Mouse (Mus musculus): Measurements from ENCODE around the gene Tti1.

Tti1 gene

DNA sequence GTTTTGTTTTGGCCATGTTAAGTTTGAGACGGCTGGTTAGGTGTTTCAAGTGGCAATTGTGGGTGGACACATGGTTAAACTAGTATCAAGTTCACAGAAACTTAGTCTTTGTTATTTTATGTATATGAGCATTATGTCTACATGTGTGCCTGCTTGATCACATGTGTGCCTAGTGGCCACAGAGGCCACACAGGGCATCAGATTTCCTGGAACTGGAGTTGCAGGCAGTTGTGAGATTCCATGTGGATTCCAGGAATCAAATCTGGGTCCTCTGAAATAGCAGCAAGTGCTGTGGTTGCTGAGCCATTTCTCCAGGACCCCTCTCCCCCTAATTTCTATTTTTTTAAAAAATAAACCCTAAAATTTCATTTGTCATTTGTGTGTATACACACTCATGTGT, 11.4 kb upstream of the Tti1 start:
- DNase-seq (ENCODE audit: low read depth), result no peak

DNA sequence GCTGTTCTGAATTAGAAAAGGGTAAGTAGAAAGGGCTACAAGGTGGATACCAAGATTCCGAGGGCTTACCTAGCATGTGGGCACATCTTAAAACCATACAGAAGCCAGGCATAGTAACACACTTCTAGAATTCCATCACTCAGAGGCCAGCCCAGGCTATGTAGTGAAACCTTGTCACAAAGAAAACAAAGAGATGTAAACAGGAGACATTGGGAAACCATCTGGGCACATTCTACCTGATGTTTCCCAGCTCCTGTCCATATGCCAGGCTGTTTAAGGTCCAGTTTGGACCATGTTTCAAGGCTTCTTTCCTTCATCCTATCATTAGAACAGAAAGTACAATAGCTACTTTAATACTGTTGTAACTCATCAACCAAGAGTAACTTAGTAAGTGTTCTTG, 9.3 kb upstream of the Tti1 start:
- no peak for DNase-seq (ENCODE audit: low read depth)

DNA sequence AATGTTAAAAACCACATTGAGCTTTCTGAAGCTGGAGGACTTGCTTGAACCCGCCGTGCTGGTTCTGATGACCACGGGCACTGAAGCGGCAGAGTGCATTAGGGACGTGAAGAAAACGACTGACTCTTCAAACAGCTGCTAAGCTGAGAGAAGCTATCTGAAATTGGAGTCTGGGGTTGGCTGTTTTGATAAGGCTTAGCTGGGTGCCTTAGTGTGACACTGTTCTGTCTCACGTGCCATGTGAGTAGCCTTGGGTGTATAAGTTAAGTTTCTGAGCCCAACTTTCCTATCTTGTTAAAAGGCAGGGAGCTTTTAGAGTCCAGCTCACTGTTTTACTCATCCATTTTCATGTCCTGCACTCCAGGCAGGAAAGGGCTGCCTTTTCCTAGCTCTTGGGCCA, 8.7 kb upstream of the Tti1 start:
- DNase-seq (ENCODE audit: low read depth), result no peak

DNA sequence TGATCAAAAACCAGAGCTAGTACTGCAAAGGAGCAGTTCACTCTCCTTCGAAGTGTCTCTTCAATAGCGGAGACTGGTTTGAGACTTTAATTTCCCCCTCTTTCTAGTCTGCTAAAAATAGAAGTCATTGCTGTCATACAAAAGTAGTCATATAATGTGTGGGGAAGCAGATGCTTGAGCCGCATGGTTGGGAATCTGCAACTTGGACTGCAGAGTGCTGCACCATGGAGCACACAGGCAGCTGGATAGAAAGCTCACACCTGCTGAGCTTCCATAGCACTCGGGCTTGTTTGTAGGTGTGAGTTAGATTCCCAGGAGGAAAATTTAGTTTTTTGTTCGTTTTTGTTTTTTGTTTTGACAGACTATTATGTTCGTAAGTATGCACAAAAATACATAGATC, 8.2 kb upstream of the Tti1 start:
- DNase-seq (ENCODE audit: low read depth), result no peak

DNA sequence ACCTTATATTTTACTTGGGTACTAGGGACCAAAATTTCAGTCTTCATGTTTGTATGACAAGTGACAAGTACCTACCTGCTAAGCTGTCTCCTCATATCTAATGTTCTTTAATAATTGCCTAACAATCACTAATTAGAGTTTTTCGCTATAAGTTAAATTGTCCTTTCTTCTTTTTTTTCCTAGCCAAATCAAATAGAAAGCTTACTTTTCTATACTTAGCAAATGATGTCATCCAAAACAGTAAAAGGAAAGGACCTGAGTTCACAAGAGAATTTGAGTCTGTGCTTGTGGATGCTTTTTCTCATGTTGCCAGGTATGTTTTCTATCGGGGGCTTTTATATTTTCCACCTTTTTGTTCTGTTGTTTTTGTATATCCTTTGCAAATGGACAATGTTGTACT, 7.6 kb upstream of the Tti1 start:
- DNase-seq (ENCODE audit: low read depth), result no peak

DNA sequence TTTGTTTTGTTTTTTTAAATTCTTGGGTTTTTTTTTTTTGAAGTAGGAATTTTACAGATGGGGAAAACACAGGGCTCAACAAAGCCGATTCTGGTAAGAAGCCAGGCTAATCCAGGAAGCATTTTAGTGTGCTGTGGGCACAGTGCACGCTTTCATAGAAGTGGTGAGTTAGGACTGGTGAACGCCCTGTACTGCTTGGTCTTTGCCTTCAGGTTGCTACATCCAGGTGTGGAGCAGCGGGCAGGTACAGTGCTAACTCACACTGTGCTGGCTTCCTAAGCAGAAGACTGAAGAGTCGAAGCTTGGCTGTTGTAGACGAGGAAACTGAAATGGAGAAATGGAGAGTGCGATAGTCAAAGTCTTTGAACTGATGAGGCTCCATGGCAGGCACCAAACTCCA, 1.8 kb upstream of the Tti1 start:
- no peak for DNase-seq (ENCODE audit: low read depth)

DNA sequence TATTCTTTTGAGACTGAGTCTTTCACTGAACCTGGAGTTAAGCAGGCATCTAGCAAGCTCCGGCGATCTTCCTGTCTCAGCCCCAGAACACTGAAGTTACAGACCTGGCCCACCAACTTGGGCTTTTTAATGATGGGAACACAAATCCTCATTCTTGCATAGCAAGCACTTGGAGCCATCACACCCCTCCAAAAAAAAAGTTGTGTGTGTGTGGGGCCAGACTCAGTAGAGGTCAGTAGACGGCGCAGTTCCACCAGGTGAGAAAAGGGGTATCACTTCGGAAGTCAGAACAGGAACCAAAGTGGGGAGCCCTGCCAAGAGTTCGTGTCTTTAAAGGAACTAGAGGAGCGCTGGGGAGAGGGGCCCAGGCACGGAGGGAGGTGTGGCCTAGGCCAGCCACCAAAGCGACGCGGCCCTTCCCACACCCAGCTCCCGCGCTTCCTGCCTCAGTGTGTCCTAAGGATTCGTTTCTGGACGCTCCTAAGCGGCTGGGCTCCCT, 329 bp downstream of the Tti1 start:
- DNase-seq (ENCODE audit: low read depth), result no peak

DNA sequence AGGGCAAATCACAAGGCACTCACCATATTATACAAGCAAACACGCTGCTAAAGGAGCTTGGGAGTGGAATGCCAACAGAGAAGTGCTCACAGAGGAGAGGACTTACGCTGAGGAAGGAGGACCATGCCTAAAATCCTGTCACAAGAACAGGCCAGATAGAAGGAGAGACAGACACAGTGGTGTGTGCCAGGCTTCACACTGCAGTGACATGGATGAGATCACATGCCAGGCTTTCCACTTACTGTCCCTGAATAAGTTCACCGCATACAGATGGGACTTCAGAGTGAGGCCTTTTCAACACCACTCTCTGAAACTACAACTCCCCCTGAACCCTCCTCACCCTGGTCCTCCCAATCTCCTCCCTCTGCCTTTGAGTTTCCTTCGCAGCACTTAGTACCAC, 10.9 kb downstream of the Tti1 start:
- no peak for DNase-seq (ENCODE audit: low read depth)

DNA sequence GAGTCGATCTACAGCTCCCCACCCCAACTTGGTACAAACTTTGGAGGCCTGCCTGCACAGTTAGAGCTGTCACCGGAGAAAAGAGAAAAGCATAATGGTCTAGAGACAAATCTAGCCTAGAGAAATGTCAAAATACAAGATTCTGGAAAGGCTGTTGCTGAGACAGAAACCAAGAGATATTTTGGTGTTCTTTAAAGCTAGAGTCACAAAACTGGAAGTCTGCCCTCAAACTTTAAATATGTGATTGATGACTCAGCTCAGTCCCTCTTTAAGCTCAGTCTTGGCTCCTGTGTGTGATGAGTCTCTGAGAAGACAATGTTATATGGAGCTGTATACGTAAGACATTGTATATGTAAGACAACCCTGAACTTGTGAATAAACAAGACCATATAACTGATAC, 15.6 kb downstream of the Tti1 start:
- DNase-seq (ENCODE audit: low read depth), result peak; percentile 41

DNA sequence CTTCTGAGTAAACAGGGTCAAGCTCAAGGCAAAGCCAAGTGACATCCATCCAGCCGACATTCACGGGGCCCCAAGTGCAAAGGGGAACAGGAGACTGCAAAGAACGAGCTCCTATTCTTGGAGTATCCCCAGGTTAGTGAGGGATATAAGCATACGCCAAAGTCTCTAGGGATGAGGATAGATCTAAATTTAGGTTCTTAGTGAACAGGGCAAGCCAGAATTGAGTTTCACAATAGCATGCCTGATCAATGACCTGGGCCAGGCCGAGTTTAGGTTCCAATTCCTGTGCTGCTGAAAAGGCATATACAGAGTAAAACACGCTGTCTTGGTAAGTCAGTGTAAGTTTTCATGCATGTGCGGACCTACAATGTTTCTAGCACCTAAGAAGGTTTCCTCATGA, 18.9 kb downstream of the Tti1 start:
- DNase-seq (ENCODE audit: low read depth), result peak; percentile 11

DNA sequence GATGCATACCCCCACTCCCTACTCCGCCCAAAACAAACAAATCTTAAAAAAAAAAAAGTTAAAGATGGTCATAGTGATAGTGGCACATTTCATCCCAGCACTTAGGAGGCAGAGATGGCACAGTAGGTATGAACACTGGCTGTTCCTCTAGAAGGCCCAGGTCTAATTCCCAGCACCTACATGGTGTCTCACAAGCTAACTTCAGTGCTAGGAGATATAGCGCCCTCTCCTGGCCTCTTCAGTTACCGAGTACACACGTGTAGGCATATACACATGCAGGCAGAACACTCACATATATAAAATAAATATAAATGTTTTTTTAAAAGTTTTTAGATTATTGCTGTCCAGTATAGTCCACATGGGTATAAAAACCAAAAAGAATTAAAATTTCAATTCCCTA, 22.6 kb downstream of the Tti1 start:
- no peak for DNase-seq (ENCODE audit: low read depth)

DNA sequence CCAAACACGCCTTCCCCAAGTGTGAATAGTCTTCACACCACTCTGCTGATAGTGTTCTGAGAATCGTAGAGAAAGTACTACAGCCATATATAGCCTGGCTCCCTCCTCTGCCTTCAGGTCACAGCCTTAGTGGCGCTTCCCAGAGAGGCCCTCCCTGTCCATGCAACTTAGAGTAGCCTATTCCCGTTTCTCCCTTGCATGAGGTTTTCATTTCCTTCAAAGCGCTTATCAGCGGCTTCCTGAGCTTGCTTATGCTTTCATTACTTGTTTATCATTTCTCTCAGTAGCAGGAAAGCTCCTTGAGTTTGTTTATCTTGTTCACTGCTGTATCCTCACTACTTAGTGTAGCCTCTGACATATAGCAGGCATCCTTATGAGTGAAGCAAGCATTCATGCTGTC, 23.6 kb downstream of the Tti1 start:
- DNase-seq (ENCODE audit: low read depth), result no peak

DNA sequence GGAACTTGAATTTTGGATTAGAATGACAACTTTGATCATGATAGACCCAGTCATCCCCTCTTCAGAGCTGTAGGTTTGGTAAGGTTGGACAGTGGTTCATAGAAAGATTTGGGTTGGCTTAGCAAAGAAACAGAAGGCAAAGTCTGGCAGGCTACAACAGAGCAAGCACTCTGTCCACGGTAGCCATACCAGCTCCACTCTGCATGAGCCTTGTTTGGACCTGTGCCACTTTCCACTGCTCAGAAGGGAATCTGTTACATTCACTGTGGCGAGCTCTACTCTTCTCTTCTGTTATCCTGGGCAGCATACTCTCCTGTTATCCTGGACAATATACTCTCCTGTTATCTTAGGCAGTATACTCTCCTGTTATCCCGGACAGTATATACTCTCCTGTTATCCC, 29.4 kb downstream of the Tti1 start:
- DNase-seq (ENCODE audit: low read depth), result peak; percentile 18

DNA sequence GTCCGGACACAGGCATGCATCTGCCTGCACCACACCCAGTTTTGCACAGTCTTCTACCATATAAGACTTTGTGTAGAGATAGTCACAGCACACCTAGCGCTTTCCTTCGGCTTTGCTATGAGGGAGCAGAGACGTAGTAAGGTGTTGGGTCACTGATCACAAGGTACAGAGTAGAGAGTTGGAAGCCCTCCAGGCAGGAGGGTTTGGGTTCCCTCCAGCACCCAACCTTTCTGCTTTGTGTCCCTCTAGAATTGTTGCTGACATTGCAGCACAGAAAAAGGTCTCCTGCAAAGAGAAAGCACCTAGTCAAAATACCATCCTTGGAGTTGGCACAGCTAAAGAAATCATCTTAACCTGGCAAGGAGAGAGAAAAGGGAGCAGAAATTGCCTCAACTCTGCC, 35.7 kb downstream of the Tti1 start:
- no peak for DNase-seq (ENCODE audit: low read depth)

DNA sequence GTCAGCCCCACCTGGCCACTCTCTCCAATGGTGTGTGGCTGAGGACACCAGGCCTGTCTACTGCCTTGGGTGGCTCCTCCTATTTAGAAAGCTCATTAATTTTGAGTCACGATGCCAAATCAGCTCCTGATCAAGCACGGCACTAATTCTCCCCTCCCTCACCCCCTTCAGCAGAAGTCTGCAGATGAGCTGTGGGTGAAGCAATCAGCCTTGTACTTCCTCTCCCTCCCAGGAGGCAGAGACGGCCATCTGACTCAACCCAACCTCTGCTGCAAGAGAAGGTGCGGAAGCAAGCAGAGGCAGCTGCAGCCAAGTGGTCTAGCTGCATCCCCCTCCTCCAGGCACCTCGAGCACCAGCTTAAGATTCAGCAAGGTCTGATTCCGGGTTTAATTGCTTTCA, 37.2 kb downstream of the Tti1 start:
- no peak for DNase-seq (ENCODE audit: low read depth)

DNA sequence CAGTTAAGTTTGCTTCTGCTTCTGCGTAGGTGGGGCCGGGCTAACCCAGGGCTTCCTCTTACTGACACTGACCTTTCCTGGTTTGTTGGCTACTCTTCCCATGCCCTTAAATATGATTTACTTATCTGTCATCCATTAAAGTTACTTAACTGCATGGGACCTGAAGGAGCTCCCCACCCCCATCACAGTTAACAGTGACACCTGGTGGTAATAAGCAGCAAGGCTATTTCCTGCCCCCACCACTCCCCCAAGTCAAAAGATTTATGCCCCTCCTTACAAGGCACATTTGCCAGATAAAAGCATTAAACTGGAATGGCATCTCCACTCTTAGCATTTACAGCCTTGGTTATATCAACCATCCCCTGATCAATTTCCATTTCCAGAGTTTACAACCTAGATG, 38.3 kb downstream of the Tti1 start:
- DNase-seq (ENCODE audit: low read depth), result peak; percentile 59

DNA sequence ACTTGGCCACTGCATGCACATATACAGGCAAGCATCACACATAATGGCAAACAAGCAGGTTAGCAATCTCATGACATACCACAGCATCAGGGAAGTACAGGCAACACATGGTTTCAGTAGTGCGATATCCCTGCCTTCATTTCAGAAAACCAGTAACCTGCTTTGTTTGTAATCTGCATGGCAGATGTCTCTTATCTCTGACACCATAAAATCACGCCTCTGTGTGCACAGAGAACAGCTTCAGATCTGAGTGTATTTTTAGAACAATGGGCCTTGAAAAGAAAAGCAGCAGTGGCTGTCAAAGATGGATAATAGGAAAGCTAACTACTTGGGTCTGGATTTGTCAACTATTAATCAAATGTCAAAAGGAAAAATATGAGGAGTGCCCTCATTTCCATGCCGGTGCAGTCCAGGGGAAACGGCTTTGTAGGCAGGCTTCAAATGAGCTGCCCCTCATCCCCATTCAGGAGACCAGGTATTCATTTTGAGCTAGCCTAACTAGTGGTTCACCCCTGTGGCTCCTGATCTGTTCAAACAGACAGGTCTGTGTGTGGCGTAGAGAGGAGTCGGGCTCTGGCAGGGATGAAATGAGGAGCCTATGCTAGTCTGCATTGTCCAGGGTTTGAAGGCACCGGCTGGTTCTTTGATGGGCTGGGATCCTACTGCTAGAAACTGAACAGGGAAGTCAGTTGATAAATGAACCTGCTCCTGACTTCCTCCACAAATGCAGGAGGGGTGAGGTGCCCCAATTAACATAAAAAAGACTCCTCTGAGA, 39.6 kb downstream of the Tti1 start:
- no peak for DNase-seq (ENCODE audit: low read depth)

DNA sequence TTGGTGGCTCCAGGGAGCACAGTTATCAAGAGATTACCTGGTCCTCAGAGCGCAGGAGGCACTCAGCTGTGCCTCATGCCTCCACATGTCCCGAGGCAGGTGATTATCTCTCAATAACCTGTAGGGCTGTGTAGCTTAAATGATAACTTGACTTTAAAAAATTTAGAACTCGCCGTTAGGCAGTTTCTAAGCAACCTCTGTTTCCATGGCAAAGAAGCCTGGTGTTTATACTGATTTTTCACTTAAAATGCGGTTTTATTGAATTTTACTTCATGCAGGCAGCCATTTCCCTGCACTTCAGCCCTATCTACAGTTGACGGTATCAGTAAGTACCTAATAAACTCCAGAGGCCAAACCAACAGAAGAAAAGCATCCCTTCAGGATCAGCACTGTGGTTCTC, 42.0 kb downstream of the Tti1 start:
- DNase-seq (ENCODE audit: low read depth), result no peak

DNA sequence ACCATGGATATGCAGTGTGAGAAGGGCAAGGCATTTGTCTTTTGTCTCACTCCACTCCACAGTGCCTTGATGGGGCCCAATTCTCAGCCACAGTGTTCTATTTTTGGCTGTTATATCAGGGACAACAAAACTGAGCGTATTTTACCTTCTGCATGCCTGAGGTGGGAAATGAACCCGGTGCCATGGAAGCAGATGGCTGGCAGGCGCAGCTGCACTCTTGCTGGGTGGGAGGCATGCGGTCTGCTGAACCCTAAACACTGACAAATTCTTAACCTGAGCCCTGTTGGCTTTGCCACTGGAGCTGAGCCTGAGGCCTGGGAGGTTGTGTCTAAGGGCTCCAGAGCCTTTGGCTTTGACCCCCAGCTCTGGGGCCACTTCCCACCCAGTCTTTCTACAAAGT, 42.6 kb downstream of the Tti1 start:
- DNase-seq (ENCODE audit: low read depth), result no peak

DNA sequence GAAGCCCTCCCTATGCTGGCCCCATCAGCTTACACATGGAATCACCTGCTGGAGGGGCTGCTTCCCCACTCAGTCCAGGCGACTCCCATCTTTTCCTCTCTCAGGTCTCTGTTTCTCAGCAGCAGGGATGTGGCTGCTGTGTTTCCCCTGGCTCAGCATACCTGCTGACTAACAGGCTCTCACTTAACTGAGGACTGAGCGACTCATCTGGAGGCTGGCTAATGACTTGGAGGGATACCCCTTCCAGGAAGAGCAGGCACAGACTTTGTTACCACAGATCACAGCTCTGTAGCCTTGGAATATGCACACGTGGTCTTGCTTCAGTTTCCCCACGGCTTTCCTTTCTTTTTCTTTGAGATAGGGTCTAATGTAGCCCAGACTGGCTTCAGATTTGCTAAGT, 45.0 kb downstream of the Tti1 start:
- DNase-seq (ENCODE audit: low read depth), result peak; percentile 55

DNA sequence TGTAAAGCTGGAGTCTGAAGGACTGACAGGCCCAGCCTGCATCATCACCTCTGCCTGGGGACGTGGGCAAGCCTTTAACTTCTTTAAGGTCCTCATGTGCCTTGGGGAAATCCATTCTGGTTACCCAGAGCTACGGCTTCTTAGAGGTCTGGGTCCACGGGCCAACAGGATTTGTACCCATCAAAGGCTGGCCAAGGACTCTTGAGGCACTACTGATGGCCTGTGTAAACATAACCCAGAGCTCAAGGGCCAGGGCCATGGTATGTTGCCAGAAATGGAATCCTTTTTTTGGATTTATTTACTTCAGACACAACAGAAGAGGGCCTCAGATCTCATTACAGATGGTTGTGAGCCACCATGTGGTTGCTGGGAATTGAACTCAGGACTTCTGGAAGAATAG, 45.5 kb downstream of the Tti1 start:
- DNase-seq (ENCODE audit: low read depth), result no peak

DNA sequence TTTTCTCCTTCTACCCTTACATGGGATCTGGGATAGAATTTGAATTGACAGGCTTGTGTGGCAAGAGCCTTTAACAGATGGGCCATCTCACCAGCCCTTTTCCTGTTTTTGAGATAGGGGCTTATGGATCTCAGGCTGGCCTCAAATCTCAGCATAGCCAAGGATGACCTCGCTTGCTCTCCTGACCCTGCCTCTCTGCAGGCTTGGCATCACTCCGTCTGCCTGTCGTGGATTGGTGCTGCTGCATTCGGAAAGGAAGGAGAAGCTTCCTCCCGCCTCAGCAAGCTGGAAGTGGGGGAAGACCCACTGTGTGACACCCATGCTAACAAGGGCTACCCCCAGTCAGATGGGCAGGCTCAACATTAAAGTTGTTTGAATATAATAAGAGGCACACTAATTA, 49.0 kb downstream of the Tti1 start:
- no peak for DNase-seq (ENCODE audit: low read depth)

DNA sequence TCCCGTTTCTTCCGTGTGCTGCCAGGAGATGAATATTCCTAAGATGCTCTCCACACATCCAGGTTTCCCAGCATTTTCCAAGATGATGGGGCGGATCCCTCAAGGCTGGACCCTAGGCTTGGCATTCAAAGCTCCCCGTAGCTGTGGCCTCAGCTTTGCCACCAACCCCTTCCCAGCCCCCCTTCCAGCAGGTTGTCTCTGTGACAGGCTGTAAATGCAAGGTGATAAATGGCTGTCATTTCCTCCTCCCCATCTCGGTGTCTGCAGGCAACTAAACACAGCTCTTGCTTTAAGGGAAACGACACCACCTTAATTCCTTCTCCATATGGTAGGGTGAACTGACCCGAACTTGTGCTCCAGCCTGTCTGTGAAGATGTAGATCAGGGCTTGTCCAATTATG, 52.6 kb downstream of the Tti1 start:
- no peak for DNase-seq (ENCODE audit: low read depth)
